Mouse (Mus musculus) hindbrain, embryonic 16.5 days (tissue): Measurements from ENCODE around the gene Rtraf. TPM values are rescaled to one million over a fixed set of nuclear protein-coding genes. Genes with fewer than 3 reads are reported as not detected.
"Not testable (repeated sequence)": the region's sequence is repeated elsewhere in the genome, so short reads cannot be mapped to it uniquely, and the experiment has no call there.

Experiments used
- ATAC-seq: fragments of 200-750 bp; cut with Nextera tagmentation; 2 replicates; pipeline ENCODE4 v1.8.0; 2017; ENCODE audit warnings: moderate TSS enrichment, moderate library complexity
- H3K27ac ChIP-seq: fragments of 300-500 bp; sonication (generic); 2 replicates; pipeline ENCODE4 v1.5.1; 2014; ENCODE audit warnings: low read depth, mild to moderate bottlenecking, control low read depth, low read length, moderate library complexity
- H3K27me3 ChIP-seq: fragments of 300-500 bp; sonication (generic); replicated peaks from 2 replicates; pipeline ENCODE4 v1.6.1; 2014; ENCODE audit warnings: low read length; ENCODE audit not compliant: control insufficient read depth, insufficient read depth
- H3K36me3 ChIP-seq: fragments of 300-500 bp; sonication (generic); 2 replicates; pipeline ENCODE4 v1.6.1; 2014; ENCODE audit warnings: mild to moderate bottlenecking, low read length, moderate library complexity, mixed read lengths; ENCODE audit not compliant: control insufficient read depth, insufficient read depth
- H3K4me1 ChIP-seq: fragments of 300-500 bp; sonication (generic); 2 replicates; pipeline ENCODE4 v1.6.1; 2014; ENCODE audit warnings: low read depth, low read length; ENCODE audit not compliant: control insufficient read depth, insufficient read depth
- H3K4me2 ChIP-seq: fragments of 300-500 bp; sonication (generic); 2 replicates; pipeline ENCODE4 v1.6.1; 2014; ENCODE audit warnings: mild to moderate bottlenecking, low read length, control low read depth, moderate library complexity
- H3K4me3 ChIP-seq: fragments of 300-500 bp; sonication (generic); 2 replicates; pipeline ENCODE4 v1.5.1; 2014; ENCODE audit warnings: mild to moderate bottlenecking, low read length, control low read depth, moderate library complexity
- H3K9ac ChIP-seq: fragments of 300-500 bp; sonication (generic); 2 replicates; pipeline ENCODE4 v1.6.1; 2014; ENCODE audit warnings: low read depth, mild to moderate bottlenecking, control low read depth, low read length, moderate library complexity
- H3K9me3 ChIP-seq: fragments of 300-500 bp; sonication (generic); 2 replicates; pipeline ENCODE4 v1.6.1; 2014; ENCODE audit warnings: mild to moderate bottlenecking, low read length, moderate library complexity; ENCODE audit not compliant: control insufficient read depth
- WGBS: fragments of 180-500 bp; shearing (Covaris S2); extraction: QIAGEN DNeasy Blood & Tissue Kit; methylation state at CpG from one replicate; pipeline ENCODE4 v1.1.7; 2014; 5-methylcytosine and 5-hydroxymethylcytosine counted together
- polyA plus RNA-seq: library from polyadenylated mRNA; unstranded; fragments of >200 nt; fragmentation: Nextera tagmentation; extraction: Ambion mirVana; gene quantifications from 2 replicates; pipeline ENCODE4 v1.2.1, GENCODE M21; 2015

Rtraf gene
- polyA plus RNA-seq = 138 and 140 TPM in 2 replicates

GRCm38 (mm10) chr14:19823321-19824142 is at the start of gene Rtraf:
TSS of gene Rtraf (minus strand) at chr14:19823824.
- H3K9me3 ChIP-seq = no peaks in the 10 kb centered on the region
- H3K4me1 ChIP-seq = peaks cover 13% of the 10 kb centered on the region
- no peaks in the 10 kb centered on the region for H3K27me3 ChIP-seq
- peak within 1 kb of the TSS; percentile 90 for H3K4me2 ChIP-seq
- peaks cover 11% of the 10 kb centered on the region for H3K36me3 ChIP-seq
- H3K4me3 ChIP-seq = peak within 1 kb of the TSS; percentile 97
- WGBS = under 1% methylated on average over 67 of the region's 80 CpGs
- ATAC-seq = peak; percentile 99
- peak within 1 kb of the TSS; percentile 84 for H3K27ac ChIP-seq
- peak within 1 kb of the TSS; percentile 96 for H3K9ac ChIP-seq

DNA sequence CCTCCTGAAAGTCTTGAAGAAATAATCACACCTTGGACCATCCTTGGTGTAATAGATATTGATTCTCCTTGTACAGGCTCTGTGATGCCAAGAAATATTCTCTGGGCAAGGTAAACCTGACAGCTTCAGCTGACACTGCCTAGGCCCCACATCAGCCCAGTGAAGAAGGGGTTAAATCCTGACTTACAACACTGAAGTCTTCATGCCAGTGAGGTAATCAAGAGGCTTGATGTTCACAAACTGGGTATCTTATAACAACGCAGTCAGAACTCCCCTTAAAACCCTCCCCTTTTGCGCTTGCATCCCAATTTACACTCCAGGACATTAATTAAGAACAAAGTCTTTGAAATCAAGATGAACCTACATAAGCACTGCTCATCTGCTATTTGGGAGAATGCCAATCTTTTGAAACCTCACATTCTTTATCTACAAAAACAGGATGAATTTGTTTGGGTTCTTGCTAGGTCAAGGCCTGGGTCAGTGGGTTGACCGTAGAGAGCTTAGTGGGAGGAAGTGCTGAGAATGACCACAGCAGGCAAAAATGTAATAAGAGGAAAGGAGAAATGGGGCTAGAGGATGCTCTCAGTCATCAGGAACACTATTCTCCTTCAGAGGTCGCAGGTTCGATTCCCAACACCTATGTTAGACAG is 43.8 kb upstream of the Rtraf start:
- no peaks in the 10 kb centered on the region; the same call in 1 of the 2 replicates for H3K4me1 ChIP-seq
- no peak overlapping the region for H3K4me2 ChIP-seq
- H3K36me3 ChIP-seq = peaks cover 3% of the 10 kb centered on the region; the same call in 1 of the 2 replicates
- WGBS = 70% methylated on average over 5 of the region's 5 CpGs
- H3K27ac ChIP-seq = no peak overlapping the region
- H3K9me3 ChIP-seq = no peaks in the 10 kb centered on the region
- no peak overlapping the region for H3K9ac ChIP-seq
- no peaks in the 10 kb centered on the region for H3K27me3 ChIP-seq
- no peak overlapping the region for H3K4me3 ChIP-seq
- ATAC-seq = no peak

GRCm38 (mm10) chr14:19865121-19865520 is 41.5 kb upstream of the Rtraf start:
- not testable (repeated sequence) for H3K9me3 ChIP-seq, H3K27me3 ChIP-seq, H3K36me3 ChIP-seq, H3K27ac ChIP-seq, H3K9ac ChIP-seq, H3K4me2 ChIP-seq, ATAC-seq, H3K4me1 ChIP-seq, H3K4me3 ChIP-seq
- WGBS = 87% methylated on average over 9 of the region's 9 CpGs

DNA sequence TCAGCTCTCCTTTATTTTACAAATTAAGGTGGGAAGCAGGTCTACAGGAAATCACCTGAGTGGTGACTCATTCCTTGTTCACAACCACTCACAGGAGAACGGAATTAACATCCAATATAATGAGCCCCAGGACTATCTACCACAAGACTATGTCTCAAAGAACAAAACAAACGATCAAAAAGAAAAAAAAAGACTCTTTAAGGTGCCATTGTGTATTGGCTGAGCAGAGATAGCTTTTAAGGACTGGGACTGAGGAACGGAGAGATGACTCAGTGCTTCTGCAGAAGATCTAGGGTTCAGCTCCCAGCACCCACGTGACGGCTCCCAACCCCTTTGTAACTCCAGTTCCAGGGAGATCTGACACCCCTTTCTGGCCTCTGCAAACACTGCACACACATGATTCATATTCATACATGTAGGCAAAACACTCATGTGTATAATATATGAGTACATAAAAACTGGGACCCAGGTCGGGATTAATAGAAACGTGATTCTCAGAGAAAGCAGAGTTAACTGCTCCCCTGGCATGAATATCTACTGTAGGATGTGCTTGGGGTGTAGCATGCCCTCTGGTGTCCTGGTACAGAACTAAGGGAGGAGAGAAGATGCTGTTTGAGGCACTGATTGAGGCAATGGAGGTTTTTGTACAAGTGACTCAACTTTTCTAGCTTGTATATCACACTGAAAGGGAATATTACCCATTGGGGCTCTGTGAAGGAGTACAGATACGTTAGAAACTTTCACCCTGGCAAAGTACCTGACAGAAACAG is 37.9 kb upstream of the Rtraf start:
- Histone ChIP-seq H3K9ac (no peak overlapping the region), H3K36me3 (no peaks in the 10 kb centered on the region), H3K4me3 (no peak overlapping the region), H3K27me3 (no peaks in the 10 kb centered on the region), H3K4me1 (no peaks in the 10 kb centered on the region; the same call in 1 of the 2 replicates), H3K9me3 (no peaks in the 10 kb centered on the region), H3K27ac (no peak overlapping the region), H3K4me2 (no peak overlapping the region)
- ATAC-seq = no peak
- WGBS = 86% methylated on average over 8 of the region's 8 CpGs

DNA sequence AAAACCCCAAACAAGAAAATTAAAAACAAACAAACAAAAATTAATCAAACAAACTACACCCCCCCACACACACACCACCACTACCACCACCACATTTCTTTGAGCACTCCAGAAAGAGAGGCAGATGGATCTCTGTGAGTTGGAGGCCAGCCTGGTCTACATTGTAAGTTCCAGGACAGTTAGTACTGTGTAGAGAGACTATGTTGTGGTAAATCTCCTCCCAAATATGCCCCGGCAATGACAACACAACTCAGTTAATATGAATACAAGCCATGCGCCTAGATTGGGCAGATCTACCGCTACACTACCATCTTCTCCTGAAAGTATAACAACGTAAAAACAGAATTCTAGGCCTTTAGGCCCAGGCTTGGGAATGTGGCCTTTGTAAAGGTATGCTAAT is 36.7 kb upstream of the Rtraf start:
- WGBS = 93% methylated on average over 4 of the region's 4 CpGs
- no peaks in the 10 kb centered on the region; the same call in 1 of the 2 replicates for H3K4me1 ChIP-seq
- no peak overlapping the region for H3K27ac ChIP-seq
- H3K9ac ChIP-seq = no peak overlapping the region
- no peaks in the 10 kb centered on the region for H3K27me3 ChIP-seq
- H3K4me2 ChIP-seq = no peak overlapping the region
- H3K9me3 ChIP-seq = no peaks in the 10 kb centered on the region
- no peaks in the 10 kb centered on the region for H3K36me3 ChIP-seq
- no peak overlapping the region for H3K4me3 ChIP-seq
- ATAC-seq = no peak

DNA sequence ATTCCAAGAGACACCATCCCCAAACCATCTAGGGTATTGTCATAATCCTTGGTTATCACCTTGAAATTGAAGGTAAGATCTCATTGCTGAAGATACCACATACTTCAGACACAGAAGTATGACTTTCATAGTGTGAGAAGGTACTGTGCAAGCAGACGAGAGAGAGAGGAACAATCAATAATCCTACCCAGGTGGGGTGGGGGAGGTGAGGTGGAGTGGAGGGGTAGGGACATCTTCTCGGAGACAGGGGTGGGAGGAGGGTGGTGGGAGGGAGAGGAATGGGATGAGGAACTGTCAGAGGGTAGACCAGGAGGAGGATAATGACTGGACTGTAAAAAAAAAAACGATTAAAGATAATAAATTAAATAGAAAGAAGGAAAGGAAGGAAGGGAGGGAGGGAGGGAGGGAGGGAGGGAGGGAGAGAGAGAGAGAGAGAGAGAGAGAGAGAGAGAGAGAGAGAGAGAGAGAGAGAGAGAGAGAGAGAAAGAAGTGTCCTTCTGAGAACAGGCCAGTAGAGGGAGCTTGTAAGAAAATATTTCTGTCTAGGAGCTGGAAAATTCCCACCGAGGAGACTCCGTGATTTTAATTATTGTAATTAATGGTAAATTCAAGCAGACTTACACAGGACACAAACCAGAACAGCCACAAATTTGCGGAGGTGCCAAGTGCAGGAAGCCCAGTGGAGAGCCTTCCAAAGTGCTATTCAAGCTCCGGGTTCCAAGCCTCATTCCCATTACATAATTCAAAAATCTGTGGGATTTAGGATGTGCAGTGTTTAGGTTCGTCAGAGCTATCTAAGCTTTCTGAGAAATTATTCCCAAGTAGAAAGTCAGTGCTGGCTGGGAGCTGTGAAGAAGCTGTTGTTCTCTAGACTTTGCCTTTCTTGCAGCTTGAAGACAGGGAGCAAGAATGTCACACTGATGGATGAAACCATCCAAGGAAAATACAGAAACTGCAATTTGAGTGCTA is 35.5 kb upstream of the Rtraf start:
- Histone ChIP-seq H3K4me2 (peak overlapping the region; percentile 46), H3K9me3 (no peaks in the 10 kb centered on the region), H3K36me3 (no peaks in the 10 kb centered on the region), H3K4me3 (no peak overlapping the region), H3K9ac (no peak overlapping the region), H3K27me3 (no peaks in the 10 kb centered on the region), H3K4me1 (no peaks in the 10 kb centered on the region; the same call in 1 of the 2 replicates), H3K27ac (no peak overlapping the region)
- WGBS = 53% methylated on average over 8 of the region's 8 CpGs
- ATAC-seq = no peak

- WGBS = 80% methylated on average over 2 of the region's 2 CpGs
Observed at GRCm38 (mm10) chr14:19858279-19858678, 34.7 kb upstream of the Rtraf start.

GRCm38 (mm10) chr14:19853471-19853870 is 29.8 kb upstream of the Rtraf start:
- no peak overlapping the region for H3K9ac ChIP-seq
- 40% methylated on average over 3 of the region's 3 CpGs for WGBS
- H3K4me2 ChIP-seq = no peak overlapping the region
- no peaks in the 10 kb centered on the region for H3K9me3 ChIP-seq
- no peak overlapping the region for H3K27ac ChIP-seq
- no peaks in the 10 kb centered on the region for H3K27me3 ChIP-seq
- H3K4me1 ChIP-seq = no peaks in the 10 kb centered on the region
- no peak for ATAC-seq
- H3K36me3 ChIP-seq = no peaks in the 10 kb centered on the region
- no peak overlapping the region for H3K4me3 ChIP-seq

More at GRCm38 (mm10) chr14:19858279-19858678, 34.7 kb upstream of the Rtraf start:
- no peaks in the 10 kb centered on the region for H3K36me3 ChIP-seq
- no peaks in the 10 kb centered on the region; the same call in 1 of the 2 replicates for H3K4me1 ChIP-seq
- H3K4me3 ChIP-seq = no peak overlapping the region
- H3K9me3 ChIP-seq = no peaks in the 10 kb centered on the region
- H3K9ac ChIP-seq = no peak overlapping the region
- H3K27ac ChIP-seq = no peak overlapping the region
- ATAC-seq = no peak
- no peak overlapping the region for H3K4me2 ChIP-seq
- H3K27me3 ChIP-seq = no peaks in the 10 kb centered on the region
